Mouse (Mus musculus): ENCODE results near the gene Xirp2. TPM values are rescaled to one million over a fixed set of nuclear protein-coding genes. Genes with fewer than 3 reads are reported as not detected.

Xirp2 gene
- polyA plus RNA-seq, 1 experiment from 2014 or later = not detected

DNA sequence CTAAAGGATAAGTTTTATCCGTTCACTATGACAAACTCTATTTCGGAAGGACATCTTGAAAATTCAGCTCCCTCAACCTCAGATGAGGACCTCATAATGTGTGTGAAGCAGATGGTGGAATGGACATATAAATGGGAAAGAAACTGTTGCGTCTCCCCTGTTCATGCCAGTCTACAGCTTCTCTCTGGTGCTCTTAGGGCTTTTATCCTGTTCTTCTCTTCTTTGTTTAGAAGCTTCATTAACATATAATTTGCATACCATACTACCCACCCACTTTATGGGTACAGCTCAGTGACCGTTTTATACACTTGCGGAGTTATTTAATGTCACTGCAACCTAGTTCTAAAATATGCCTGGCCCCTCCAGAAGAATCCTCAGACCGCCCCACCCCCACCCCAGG, 40.9 kb downstream of the Xirp2 start:
- Histone ChIP-seq H3K9ac (no peak overlapping the region), H3K36me3 (no peaks in the 10 kb centered on the region), H3K9me3 (no peaks in the 10 kb centered on the region), H3K4me2 (replicated peaks) (no peak overlapping the region), H3K4me1 (replicated peaks) (no peaks in the 10 kb centered on the region), H3K27me3 (replicated peaks) (no peaks in the 10 kb centered on the region), H3K4me3 (replicated peaks) (no peak overlapping the region), H3K27ac (no peak overlapping the region)
- 94% methylated on average over 6 of the region's 6 CpGs for WGBS
- no peak for ATAC-seq

DNA sequence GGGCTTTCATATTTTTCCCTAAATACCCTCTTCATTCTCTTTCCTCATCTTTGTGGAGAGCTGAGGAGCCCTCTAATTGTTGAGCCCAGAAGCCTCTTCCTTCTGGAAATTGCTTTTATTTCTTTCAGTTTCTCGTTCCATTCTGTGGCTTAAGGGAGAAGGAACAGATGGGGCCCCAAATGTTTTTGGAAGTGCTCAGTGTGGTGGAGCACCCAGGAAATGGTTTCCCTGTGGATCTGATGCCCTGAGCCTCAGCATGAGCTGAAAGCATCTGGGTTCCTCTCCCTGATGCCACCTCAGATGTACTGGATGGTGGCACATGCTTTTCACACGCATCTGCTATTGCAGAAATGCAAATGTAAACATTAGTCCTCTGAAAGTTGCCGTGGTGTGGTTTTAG, 41.4 kb downstream of the Xirp2 start:
- Histone ChIP-seq H3K27ac (no peak overlapping the region), H3K36me3 (no peaks in the 10 kb centered on the region), H3K9ac (no peak overlapping the region), H3K9me3 (no peaks in the 10 kb centered on the region), H3K4me2 (replicated peaks) (no peak overlapping the region), H3K4me3 (replicated peaks) (no peak overlapping the region), H3K27me3 (replicated peaks) (no peaks in the 10 kb centered on the region), H3K4me1 (replicated peaks) (no peaks in the 10 kb centered on the region)
- WGBS = 66% methylated on average over 3 of the region's 3 CpGs
- ATAC-seq = no peak

DNA sequence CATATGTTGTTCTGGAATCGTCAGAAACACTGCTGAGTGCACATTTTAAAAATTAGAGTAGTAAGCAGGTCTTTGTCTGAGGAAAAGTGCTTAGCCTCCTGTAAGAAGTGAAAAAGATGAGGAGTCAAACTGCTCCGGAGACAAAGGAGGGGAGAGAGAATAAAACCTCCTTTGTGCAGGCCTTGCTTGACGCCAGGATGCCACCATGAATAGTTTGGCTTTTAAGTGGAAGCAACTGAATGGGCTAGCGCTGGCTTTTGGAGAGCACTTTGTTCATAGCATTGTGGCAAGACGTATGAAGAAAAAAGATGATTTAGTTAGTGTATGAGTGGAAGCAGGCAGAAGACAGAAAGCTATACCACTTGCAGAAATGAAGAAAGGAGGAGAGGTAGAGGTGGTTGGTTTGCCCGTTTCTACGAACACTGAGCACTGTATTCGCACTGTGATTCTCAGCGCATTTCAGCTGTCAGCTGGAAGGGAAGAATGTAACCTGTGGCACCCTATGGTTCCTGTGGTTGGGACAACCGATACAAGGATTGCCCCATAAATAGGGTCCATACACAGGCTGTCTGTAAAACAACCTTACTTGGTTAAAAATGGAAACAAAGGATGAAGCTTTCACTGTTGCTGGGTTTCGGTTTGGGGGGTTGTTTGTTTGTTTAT, 42.8 kb downstream of the Xirp2 start:
- no peak overlapping the region for H3K9ac ChIP-seq
- no peaks in the 10 kb centered on the region for H3K4me1 ChIP-seq (replicated peaks)
- H3K27ac ChIP-seq = no peak overlapping the region
- H3K4me3 ChIP-seq (replicated peaks) = no peak overlapping the region
- no peak for ATAC-seq
- no peaks in the 10 kb centered on the region for H3K27me3 ChIP-seq (replicated peaks)
- H3K4me2 ChIP-seq (replicated peaks) = no peak overlapping the region
- 82% methylated on average over 11 of the region's 11 CpGs for WGBS
- H3K9me3 ChIP-seq = no peaks in the 10 kb centered on the region
- no peaks in the 10 kb centered on the region for H3K36me3 ChIP-seq

DNA sequence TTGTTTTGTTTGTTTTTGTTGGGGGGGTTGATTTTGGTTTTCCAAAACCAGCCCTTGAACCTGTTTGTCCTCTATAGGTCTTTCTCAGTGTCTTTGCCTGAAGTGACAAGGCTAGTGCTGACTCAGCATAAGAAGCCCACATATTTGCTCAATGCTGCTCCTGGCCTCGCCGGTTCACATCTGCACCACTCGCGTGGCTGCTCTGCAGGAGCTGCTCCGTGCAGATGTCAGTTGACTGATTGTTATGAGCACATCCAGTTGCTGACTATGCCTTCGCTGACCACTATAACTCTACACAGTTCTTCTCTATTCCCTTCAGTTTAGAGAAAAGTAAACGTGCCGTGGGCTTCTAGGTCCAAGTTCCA, 43.3 kb downstream of the Xirp2 start:
- Histone ChIP-seq H3K27me3 (replicated peaks) (no peaks in the 10 kb centered on the region), H3K27ac (no peak overlapping the region), H3K4me1 (replicated peaks) (no peaks in the 10 kb centered on the region), H3K36me3 (no peaks in the 10 kb centered on the region), H3K9ac (no peak overlapping the region), H3K4me3 (replicated peaks) (no peak overlapping the region), H3K9me3 (no peaks in the 10 kb centered on the region), H3K4me2 (replicated peaks) (no peak overlapping the region)
- WGBS = 59% methylated on average over 8 of the region's 8 CpGs
- ATAC-seq = no peak

GRCm38 (mm10) chr2:67505457-67505856, 59.7 kb downstream of the Xirp2 start:
- Histone ChIP-seq H3K9ac (no peak overlapping the region), H3K4me2 (replicated peaks) (no peak overlapping the region), H3K9me3 (no peaks in the 10 kb centered on the region), H3K27ac (no peak overlapping the region), H3K4me1 (replicated peaks) (no peaks in the 10 kb centered on the region), H3K27me3 (replicated peaks) (no peaks in the 10 kb centered on the region), H3K4me3 (replicated peaks) (no peak overlapping the region), H3K36me3 (no peaks in the 10 kb centered on the region)
- WGBS = 56% methylated on average over 2 of the region's 2 CpGs
- ATAC-seq = no peak

DNA sequence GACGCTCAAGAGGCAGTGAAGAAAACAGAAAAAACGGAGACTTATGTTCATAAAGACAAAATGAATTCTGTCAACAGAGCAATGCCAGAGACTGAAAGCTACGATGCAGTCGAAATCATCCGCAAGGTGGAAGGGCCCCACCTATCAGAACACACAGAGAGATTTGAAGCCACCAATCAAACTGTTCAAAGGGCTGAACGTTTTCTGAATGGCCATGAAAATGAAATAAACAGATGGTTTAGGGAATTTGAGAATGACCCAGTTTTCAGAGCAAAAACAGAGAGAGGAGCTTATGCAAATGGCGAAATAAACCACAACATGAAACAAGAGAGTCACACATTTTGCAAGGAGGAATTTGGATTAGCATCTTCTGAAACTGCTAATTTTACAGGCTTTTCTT, 70.6 kb downstream of the Xirp2 start:
- no peak for ATAC-seq
- Histone ChIP-seq H3K4me2 (replicated peaks) (no peak overlapping the region), H3K27ac (no peak overlapping the region), H3K36me3 (no peaks in the 10 kb centered on the region), H3K4me1 (replicated peaks) (no peaks in the 10 kb centered on the region), H3K9ac (no peak overlapping the region), H3K9me3 (no peaks in the 10 kb centered on the region), H3K4me3 (replicated peaks) (no peak overlapping the region), H3K27me3 (replicated peaks) (no peaks in the 10 kb centered on the region)
- 88% methylated on average over 7 of the region's 7 CpGs for WGBS

GRCm38 (mm10) chr2:67535347-67535746, 89.5 kb downstream of the Xirp2 start:
- Histone ChIP-seq H3K4me2 (replicated peaks) (no peak overlapping the region), H3K27ac (no peak overlapping the region), H3K4me3 (replicated peaks) (no peak overlapping the region), H3K9ac (no peak overlapping the region), H3K27me3 (replicated peaks) (no peaks in the 10 kb centered on the region), H3K36me3 (no peaks in the 10 kb centered on the region), H3K4me1 (replicated peaks) (no peaks in the 10 kb centered on the region), H3K9me3 (no peaks in the 10 kb centered on the region)
- ATAC-seq = no peak
- WGBS = 94% methylated on average over 2 of the region's 2 CpGs

- WGBS = 83% methylated on average over 6 of the region's 6 CpGs
- no peak overlapping the region for H3K9ac ChIP-seq
- H3K4me2 ChIP-seq (replicated peaks) = no peak overlapping the region
- no peak overlapping the region for H3K27ac ChIP-seq
- H3K9me3 ChIP-seq = no peaks in the 10 kb centered on the region
- H3K4me3 ChIP-seq (replicated peaks) = no peak overlapping the region
- no peaks in the 10 kb centered on the region for H3K27me3 ChIP-seq (replicated peaks)
- no peak for ATAC-seq
- no peaks in the 10 kb centered on the region for H3K36me3 ChIP-seq
- no peaks in the 10 kb centered on the region for H3K4me1 ChIP-seq (replicated peaks)
Observed at GRCm38 (mm10) chr2:67539426-67539825, 93.6 kb downstream of the Xirp2 start.

- Histone ChIP-seq H3K27ac (no peak overlapping the region), H3K4me1 (replicated peaks) (no peaks in the 10 kb centered on the region), H3K27me3 (replicated peaks) (no peaks in the 10 kb centered on the region), H3K4me2 (replicated peaks) (no peak overlapping the region), H3K4me3 (replicated peaks) (no peak overlapping the region), H3K9ac (no peak overlapping the region), H3K36me3 (no peaks in the 10 kb centered on the region), H3K9me3 (no peaks in the 10 kb centered on the region)
- ATAC-seq = no peak
- WGBS = 39% methylated on average over 11 of the region's 11 CpGs
Observed at GRCm38 (mm10) chr2:67541957-67542696, 96.3 kb downstream of the Xirp2 start.

GRCm38 (mm10) chr2:67544426-67544825, 98.6 kb downstream of the Xirp2 start:
- whole genome bisulfite sequencing = 76% methylated on average over 8 of the region's 8 CpGs
- Histone ChIP-seq H3K4me2 (replicated peaks) (no peak overlapping the region), H3K27ac (no peak overlapping the region), H3K4me3 (replicated peaks) (no peak overlapping the region), H3K9ac (no peak overlapping the region), H3K27me3 (replicated peaks) (no peaks in the 10 kb centered on the region), H3K9me3 (no peaks in the 10 kb centered on the region), H3K4me1 (replicated peaks) (no peaks in the 10 kb centered on the region), H3K36me3 (no peaks in the 10 kb centered on the region)
- no peak for ATAC-seq

GRCm38 (mm10) chr2:67564851-67565479, 119.2 kb downstream of the Xirp2 start:
- Histone ChIP-seq H3K4me2 (replicated peaks) (peak overlapping the region; percentile 93), H3K27me3 (replicated peaks) (peaks cover 4% of the 10 kb centered on the region), H3K4me1 (replicated peaks) (peaks cover 9% of the 10 kb centered on the region; the same call in 1 of the 2 replicates), H3K36me3 (no peaks in the 10 kb centered on the region), H3K4me3 (replicated peaks) (peak overlapping the region; percentile 70), H3K9me3 (no peaks in the 10 kb centered on the region), H3K9ac (peak overlapping the region; percentile 53; the same call in 1 of the 2 replicates), H3K27ac (no peak overlapping the region; the same call in 1 of the 2 replicates)
- WGBS = 2% methylated on average over 23 of the region's 23 CpGs
- ATAC-seq = peak; percentile 75

GRCm38 (mm10) chr2:67565480-67566331, 119.9 kb downstream of the Xirp2 start, which contains the start of gene B3galt1:
B3galt1 (plus strand) TSS chr2:67565871.
- peak within 1 kb of the TSS; percentile 53 for H3K9ac ChIP-seq
- H3K4me1 ChIP-seq (replicated peaks) = peaks cover 9% of the 10 kb centered on the region; the same call in 1 of the 2 replicates
- H3K27ac ChIP-seq = peak within 1 kb of the TSS; percentile 48; the same call in 1 of the 2 replicates
- H3K4me2 ChIP-seq (replicated peaks) = peak within 1 kb of the TSS; percentile 93
- peak within 1 kb of the TSS; percentile 70 for H3K4me3 ChIP-seq (replicated peaks)
- peak; percentile 97 for ATAC-seq
- H3K9me3 ChIP-seq = no peaks in the 10 kb centered on the region
- peaks cover 4% of the 10 kb centered on the region for H3K27me3 ChIP-seq (replicated peaks)
- no peaks in the 10 kb centered on the region for H3K36me3 ChIP-seq
- under 1% methylated on average over 77 of the region's 83 CpGs for WGBS

All from intestine, embryonic 15.5 days (tissue).